Mouse (Mus musculus): ENCODE results near the gene Lrrc56. TPM values are rescaled to one million over a fixed set of nuclear protein-coding genes. Genes with fewer than 3 reads are reported as not detected.
A peak's percentile ranks its signal among the peaks of the same experiment; 100 is the strongest.

The Lrrc56 gene
- polyA plus RNA-seq, 1 experiment from 2014 or later: 20.8 TPM

- ATAC-seq (replicated peaks; ENCODE audit: low FRiP score): peak; percentile 10
- Histone ChIP-seq H3K9me3 (ENCODE audit: control insufficient read depth, low read length) (no peaks in the 10 kb centered on the region), H3K27me3 (replicated peaks; ENCODE audit: control insufficient read depth, insufficient read depth, low read length) (no peaks in the 10 kb centered on the region), H3K36me3 (ENCODE audit: control insufficient read depth, insufficient read depth, low read length) (peaks cover 16% of the 10 kb centered on the region), H3K27ac (ENCODE audit: low read depth, low read length) (peak overlapping the region; percentile 67), H3K4me3 (ENCODE audit: low read depth, low read length) (peak overlapping the region; percentile 68), H3K4me1 (replicated peaks; ENCODE audit: control insufficient read depth, insufficient read depth, low read length) (peaks cover 36% of the 10 kb centered on the region), H3K4me2 (peak overlapping the region; percentile 87), H3K9ac (ENCODE audit: low read depth, low read length) (peak overlapping the region; percentile 76)
- no peak for DNase-seq (ENCODE audit: low spot score)
- 11% methylated on average over 7 of the region's 7 CpGs for WGBS
Measured at GRCm38 (mm10) chr7:141167901-141168517, 25.9 kb upstream of the Lrrc56 start.

DNA sequence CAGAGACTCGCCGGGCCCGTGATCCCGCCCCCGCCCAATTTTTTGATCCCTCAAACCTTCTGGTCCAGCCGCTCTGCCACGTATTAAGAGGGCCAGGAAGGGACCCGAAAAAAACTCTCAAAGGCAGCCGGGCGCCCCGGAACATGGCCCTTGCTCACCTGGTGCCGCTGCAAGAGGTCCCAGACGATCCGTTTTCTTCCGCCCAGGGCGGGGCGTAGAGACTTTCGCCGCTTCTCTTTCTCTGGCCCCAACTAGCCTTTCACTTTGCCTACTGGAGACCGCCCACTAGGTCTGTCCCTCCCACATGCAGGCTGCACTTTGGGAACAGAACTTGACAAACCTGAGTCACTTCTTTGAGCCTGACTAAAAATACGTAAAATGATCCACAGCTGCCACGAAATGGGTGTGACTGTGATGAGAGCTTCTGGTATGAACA, 25.4 kb upstream of the Lrrc56 start:
- peaks cover 40% of the 10 kb centered on the region for H3K4me1 ChIP-seq (replicated peaks; ENCODE audit: control insufficient read depth, insufficient read depth, low read length)
- peak overlapping the region; percentile 68 for H3K4me3 ChIP-seq (ENCODE audit: low read depth, low read length)
- peaks cover 11% of the 10 kb centered on the region for H3K36me3 ChIP-seq (ENCODE audit: control insufficient read depth, insufficient read depth, low read length)
- peak overlapping the region; percentile 76 for H3K9ac ChIP-seq (ENCODE audit: low read depth, low read length)
- H3K9me3 ChIP-seq (ENCODE audit: control insufficient read depth, low read length): no peaks in the 10 kb centered on the region
- no peaks in the 10 kb centered on the region for H3K27me3 ChIP-seq (replicated peaks; ENCODE audit: control insufficient read depth, insufficient read depth, low read length)
- peak overlapping the region; percentile 67 for H3K27ac ChIP-seq (ENCODE audit: low read depth, low read length)
- peak overlapping the region; percentile 87 for H3K4me2 ChIP-seq
- WGBS: 2% methylated on average over 22 of the region's 22 CpGs
- DNase-seq (ENCODE audit: low spot score): peak; percentile 72
- peak; percentile 45; the same call in 1 of the 2 replicates for ATAC-seq (replicated peaks; ENCODE audit: low FRiP score)

GRCm38 (mm10) chr7:141169300-141169699, 24.7 kb upstream of the Lrrc56 start:
- H3K27me3 ChIP-seq (replicated peaks; ENCODE audit: control insufficient read depth, insufficient read depth, low read length): no peaks in the 10 kb centered on the region
- peak overlapping the region; percentile 67 for H3K27ac ChIP-seq (ENCODE audit: low read depth, low read length)
- DNase-seq (ENCODE audit: low spot score) (no peak), ATAC-seq (replicated peaks; ENCODE audit: low FRiP score) (no peak)
- peak overlapping the region; percentile 87 for H3K4me2 ChIP-seq
- H3K9ac ChIP-seq (ENCODE audit: low read depth, low read length): no peak overlapping the region
- peaks cover 40% of the 10 kb centered on the region for H3K4me1 ChIP-seq (replicated peaks; ENCODE audit: control insufficient read depth, insufficient read depth, low read length)
- 94% methylated on average over 1 of the region's 1 CpGs for WGBS
- no peak overlapping the region for H3K4me3 ChIP-seq (ENCODE audit: low read depth, low read length)
- H3K36me3 ChIP-seq (ENCODE audit: control insufficient read depth, insufficient read depth, low read length): peaks cover 5% of the 10 kb centered on the region
- H3K9me3 ChIP-seq (ENCODE audit: control insufficient read depth, low read length): no peaks in the 10 kb centered on the region

DNA sequence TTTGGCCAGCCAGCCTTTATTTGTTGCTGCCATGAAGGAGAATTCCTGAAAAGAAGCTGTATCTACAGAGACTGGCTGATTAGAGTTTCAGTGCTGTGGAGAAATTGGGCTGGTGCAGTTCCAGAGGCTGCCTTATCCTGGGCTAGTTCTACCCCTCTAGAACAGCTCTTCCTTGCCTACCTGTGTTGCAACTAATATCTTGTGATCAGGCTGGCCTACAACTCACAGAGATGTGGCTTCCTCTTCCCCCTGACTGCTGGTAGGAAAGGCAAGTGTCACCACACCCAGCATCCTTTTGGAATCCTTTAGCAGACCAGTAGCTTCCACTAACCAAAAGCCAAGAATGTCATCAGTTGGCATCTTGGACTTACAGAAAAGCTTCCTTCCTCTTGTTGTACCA, 24.1 kb upstream of the Lrrc56 start:
- H3K27ac ChIP-seq (ENCODE audit: low read depth, low read length): no peak overlapping the region

GRCm38 (mm10) chr7:141172116-141173006, 21.6 kb upstream of the Lrrc56 start, which contains the start of gene Rnh1:
Rnh1 (minus strand) TSS chr7:141172857.
- Histone ChIP-seq H3K9ac (ENCODE audit: low read depth, low read length) (peak within 1 kb of the TSS; percentile 70), H3K9me3 (ENCODE audit: control insufficient read depth, low read length) (no peaks in the 10 kb centered on the region), H3K27ac (ENCODE audit: low read depth, low read length) (peak within 1 kb of the TSS; percentile 87), H3K36me3 (ENCODE audit: control insufficient read depth, insufficient read depth, low read length) (no peaks in the 10 kb centered on the region), H3K4me1 (replicated peaks; ENCODE audit: control insufficient read depth, insufficient read depth, low read length) (peaks cover 35% of the 10 kb centered on the region), H3K4me3 (ENCODE audit: low read depth, low read length) (peak within 1 kb of the TSS; percentile 68), H3K27me3 (replicated peaks; ENCODE audit: control insufficient read depth, insufficient read depth, low read length) (no peaks in the 10 kb centered on the region), H3K4me2 (peak within 1 kb of the TSS; percentile 81)
- peak; percentile 96 for DNase-seq (ENCODE audit: low spot score)
- ATAC-seq (replicated peaks; ENCODE audit: low FRiP score): peak; percentile 92
- WGBS: 4% methylated on average over 55 of the region's 55 CpGs

More for the DNA sequence above, 24.1 kb upstream of the Lrrc56 start:
- ATAC-seq (replicated peaks; ENCODE audit: low FRiP score) (no peak), DNase-seq (ENCODE audit: low spot score) (no peak)
- Histone ChIP-seq H3K36me3 (ENCODE audit: control insufficient read depth, insufficient read depth, low read length) (0 out of 2 replicates have a peak, but pooled peaks cover 2% of the 10 kb centered on the region), H3K9ac (ENCODE audit: low read depth, low read length) (no peak overlapping the region), H3K4me2 (no peak overlapping the region), H3K9me3 (ENCODE audit: control insufficient read depth, low read length) (no peaks in the 10 kb centered on the region), H3K4me1 (replicated peaks; ENCODE audit: control insufficient read depth, insufficient read depth, low read length) (peaks cover 40% of the 10 kb centered on the region), H3K4me3 (ENCODE audit: low read depth, low read length) (no peak overlapping the region), H3K27me3 (replicated peaks; ENCODE audit: control insufficient read depth, insufficient read depth, low read length) (no peaks in the 10 kb centered on the region)

- 84% methylated on average over 5 of the region's 5 CpGs for WGBS
- H3K4me2 ChIP-seq: peak overlapping the region; percentile 81
- H3K4me1 ChIP-seq (replicated peaks; ENCODE audit: control insufficient read depth, insufficient read depth, low read length): peaks cover 26% of the 10 kb centered on the region
- no peaks in the 10 kb centered on the region for H3K27me3 ChIP-seq (replicated peaks; ENCODE audit: control insufficient read depth, insufficient read depth, low read length)
- ATAC-seq (replicated peaks; ENCODE audit: low FRiP score) (no peak), DNase-seq (ENCODE audit: low spot score) (no peak)
- H3K9me3 ChIP-seq (ENCODE audit: control insufficient read depth, low read length): no peaks in the 10 kb centered on the region
- H3K4me3 ChIP-seq (ENCODE audit: low read depth, low read length): peak overlapping the region; percentile 68; the same call in 1 of the 2 replicates
- H3K27ac ChIP-seq (ENCODE audit: low read depth, low read length): no peak overlapping the region; the same call in 1 of the 2 replicates
- no peaks in the 10 kb centered on the region for H3K36me3 ChIP-seq (ENCODE audit: control insufficient read depth, insufficient read depth, low read length)
- H3K9ac ChIP-seq (ENCODE audit: low read depth, low read length): no peak overlapping the region
Measured at GRCm38 (mm10) chr7:141173323-141173850, 20.6 kb upstream of the Lrrc56 start.

DNA sequence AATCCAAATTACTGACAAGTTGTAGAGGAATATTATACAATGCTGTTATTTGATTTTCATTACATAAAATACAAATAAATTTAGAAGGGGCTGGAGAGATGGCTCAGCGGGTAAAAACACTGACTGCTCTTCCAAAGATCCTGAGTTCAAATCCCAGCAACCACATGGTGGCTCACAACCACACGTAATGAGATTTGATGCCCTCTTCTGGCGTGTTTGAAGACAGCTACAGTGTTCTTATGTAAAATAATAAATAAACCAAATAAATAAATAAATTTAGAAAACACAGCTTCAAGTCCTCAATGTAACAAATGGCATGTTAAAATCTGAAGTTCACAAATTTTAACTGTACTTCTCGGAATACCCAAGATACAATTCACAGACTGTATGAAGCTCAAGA, 18.9 kb upstream of the Lrrc56 start:
- no peak overlapping the region for H3K27ac ChIP-seq (ENCODE audit: low read depth, low read length)
- WGBS: 81% methylated on average over 4 of the region's 4 CpGs

DNA sequence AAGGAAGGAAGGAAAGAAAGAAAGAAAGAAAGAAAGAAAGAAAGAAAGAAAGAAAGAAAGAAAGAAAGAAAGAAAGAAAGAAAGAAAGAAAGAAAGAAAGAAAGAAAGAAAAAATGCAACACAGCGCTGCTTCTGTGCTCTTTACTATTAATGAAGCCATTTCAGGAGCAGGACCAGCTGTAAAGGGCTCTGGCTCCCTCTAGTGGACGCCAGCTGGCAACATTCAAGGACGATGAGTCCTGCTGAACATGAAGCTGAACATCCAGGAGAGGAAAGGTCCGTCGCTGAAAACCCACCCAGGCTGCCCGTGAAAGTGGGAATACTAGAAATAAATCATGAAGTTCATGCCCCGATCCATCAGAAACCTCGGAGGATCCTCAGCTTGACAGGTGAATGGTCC, 17.8 kb upstream of the Lrrc56 start:
- Histone ChIP-seq H3K4me3 (ENCODE audit: low read depth, low read length) (no peak overlapping the region), H3K27me3 (replicated peaks; ENCODE audit: control insufficient read depth, insufficient read depth, low read length) (no peaks in the 10 kb centered on the region), H3K9me3 (ENCODE audit: control insufficient read depth, low read length) (no peaks in the 10 kb centered on the region), H3K27ac (ENCODE audit: low read depth, low read length) (no peak overlapping the region), H3K4me2 (no peak overlapping the region), H3K4me1 (replicated peaks; ENCODE audit: control insufficient read depth, insufficient read depth, low read length) (peaks cover 6% of the 10 kb centered on the region; the same call in 1 of the 2 replicates), H3K36me3 (ENCODE audit: control insufficient read depth, insufficient read depth, low read length) (no peaks in the 10 kb centered on the region), H3K9ac (ENCODE audit: low read depth, low read length) (no peak overlapping the region)
- ATAC-seq (replicated peaks; ENCODE audit: low FRiP score) (no peak), DNase-seq (ENCODE audit: low spot score) (peak; percentile 80)
- WGBS: 2% methylated on average over 8 of the region's 8 CpGs

More for the DNA sequence above, 18.9 kb upstream of the Lrrc56 start:
- no peak for ATAC-seq (replicated peaks; ENCODE audit: low FRiP score)
- no peak overlapping the region for H3K4me3 ChIP-seq (ENCODE audit: low read depth, low read length)
- no peak for DNase-seq (ENCODE audit: low spot score)
- H3K4me2 ChIP-seq: no peak overlapping the region
- H3K4me1 ChIP-seq (replicated peaks; ENCODE audit: control insufficient read depth, insufficient read depth, low read length): peaks cover 12% of the 10 kb centered on the region
- no peaks in the 10 kb centered on the region for H3K36me3 ChIP-seq (ENCODE audit: control insufficient read depth, insufficient read depth, low read length)
- H3K9ac ChIP-seq (ENCODE audit: low read depth, low read length): no peak overlapping the region
- no peaks in the 10 kb centered on the region for H3K9me3 ChIP-seq (ENCODE audit: control insufficient read depth, low read length)
- no peaks in the 10 kb centered on the region for H3K27me3 ChIP-seq (replicated peaks; ENCODE audit: control insufficient read depth, insufficient read depth, low read length)
